In genomic region chr14:22020885-22021284, GRCm38 (mm10) we compare ENCODE assay signal across 8 mouse cellular contexts. TPM values are rescaled to one million over a fixed set of nuclear protein-coding genes. Genes with fewer than 3 reads are reported as not detected.
A peak's percentile ranks its signal among the peaks of the same experiment; 100 is the strongest.
DNase-seq lines count a peak whose midpoint lies in the region; ATAC-seq and TF ChIP-seq lines count a peak whose summit lies in the region.

No protein-coding gene starts in this region.

- no peak overlapping the region for H3K4me2 ChIP-seq in CH12.LX (ENCODE audit: insufficient read depth, low read depth, poor library complexity, severe bottlenecking)

- H3K9ac ChIP-seq in CH12.LX (ENCODE audit: insufficient read depth, low read depth) = no peak overlapping the region

- peaks cover 36% of the 10 kb centered on the region for H3K27me3 ChIP-seq in heart, embryonic 10.5 days (ENCODE audit: insufficient read depth, poor library complexity, severe bottlenecking)
- peaks cover 1% of the 10 kb centered on the region for H3K27me3 ChIP-seq in CH12.LX (replicated peaks)

- H3K4me3 ChIP-seq in heart, embryonic 10.5 days = no peak overlapping the region
- H3K4me3 ChIP-seq in CH12.LX (replicated peaks in 1 of 3; ENCODE audit: low read depth in 2 of 3, low read length in 2 of 3, poor library complexity in 1 of 3) = no peak overlapping the region

- peaks cover 15% of the 10 kb centered on the region for H3K4me1 ChIP-seq in heart, embryonic 10.5 days
- peaks cover 0 to 22% of the 10 kb centered on the region in 2 experiments; a peak in 3 of 4 replicates for H3K4me1 ChIP-seq in CH12.LX (ENCODE audit: control insufficient read depth in 1 of 2, insufficient read depth in 2 of 2)

- in situ Hi-C loops in CH12.LX (cut with MboI; ENCODE audit: low pct_ligation_motif_present, low pct_unique_long_range_greater_than_20kb, low sequenced_read_pairs) = no loop called here

- no peak for ATAC-seq in erythroid progenitor cell, adult 5-6 weeks (replicated peaks; ENCODE audit: low FRiP score, poor library complexity, severe bottlenecking)

- no peaks in the 10 kb centered on the region for H3K79me2 ChIP-seq in CH12.LX (replicated peaks; ENCODE audit: control insufficient read depth, extremely low read depth, insufficient read depth, poor library complexity, severe bottlenecking)

- H3K27ac ChIP-seq in heart, embryonic 10.5 days = no peak overlapping the region
- H3K27ac ChIP-seq in CH12.LX (ENCODE audit: insufficient read depth, low read depth) = no peak overlapping the region

- no peaks in the 10 kb centered on the region for H3K36me3 ChIP-seq in heart, embryonic 10.5 days
- H3K36me3 ChIP-seq in CH12.LX (replicated peaks in 1 of 2; ENCODE audit: control insufficient read depth in 1 of 2, insufficient read depth in 1 of 2, low read length in 1 of 2) = no peaks in the 10 kb centered on the region

- DNase-seq in heart, adult 18-20 months = peak; percentile 67 to 69
- DNase-seq in heart, embryonic 10.5 days (ENCODE audit: low spot score) = no peak
- DNase-seq in CH12.LX (ENCODE audit: extremely low read depth) = peak; percentile 53
- peak; percentile 12 for DNase-seq in cerebellum, adult 11 months
- DNase-seq in gastrocnemius, adult 18-20 months (ENCODE audit: low spot score) = peak; percentile 67
- peak; percentile 66 for DNase-seq in kidney, postnatal 10 days
- peak; percentile 79 for DNase-seq in lung, postnatal 10 days

- dilution Hi-C loops in CH12.LX (cut with MboI; ENCODE audit: extremely low pct_ligation_motif_present, extremely low pct_unique_long_range_greater_than_20kb, low sequenced_read_pairs) = no loop called here

- TF ChIP-seq EP300 in CH12.LX (IDR thresholded peaks at IDR 0.05; ENCODE audit: low read length) = no peak

- no peak for TF ChIP-seq POLR2A in CH12.LX (IDR thresholded peaks at IDR 0.05; ENCODE audit: low read depth, low read length)

- TF ChIP-seq CTCF in CH12.LX (conservative IDR thresholded peaks at IDR 0.05 in 1 of 2, IDR thresholded peaks at IDR 0.05 in 1 of 2; ENCODE audit: low read depth in 2 of 2, low read length in 2 of 2) = peak in 1 of 2 experiments; percentile 39; a peak in 2 of 4 replicates

- WGBS in heart, embryonic 10.5 days = 19% methylated on average over 2 of the region's 2 CpGs

- no peak; the same call in none of the 2 replicates for TF ChIP-seq RAD21 in CH12.LX (IDR thresholded peaks at IDR 0.05; ENCODE audit: low read depth, low read length)

- no peaks in the 10 kb centered on the region for H3K9me3 ChIP-seq in heart, embryonic 10.5 days
- H3K9me3 ChIP-seq in CH12.LX (replicated peaks; ENCODE audit: low read length) = no peaks in the 10 kb centered on the region

TF ChIP-seq in CH12.LX, 34 proteins besides CTCF, POLR2A, EP300 and RAD21:
- TF ChIP-seq PAX5 (IDR thresholded peaks at IDR 0.05; ENCODE audit: low read length) = no peak
- TF ChIP-seq NRF1 (IDR thresholded peaks at IDR 0.05; ENCODE audit: low read depth, low read length) = no peak

RNA-seq across cellular contexts. Expression of gene Lrmda, which starts 1.4 kb away (rescaled TPM):
- 1 to 10 TPM; 1.5 to 2.4 TPM for total RNA-seq in heart, adult 18-20 months (2021)
- 0.60 and 1.1 TPM in 2 replicates for polyA plus RNA-seq in heart, embryonic 10.5 days (2016; fragmentation: Nextera tagmentation; extraction: Ambion mirVana)
- total RNA-seq in CH12.LX (2012; rRNA removed) (0.63 and 0.89 TPM in 2 replicates), CH12.LX (2014; rRNA removed) (1.9 TPM in 2 replicates)
- 2.8 and 3.7 TPM in 2 replicates for polyA plus RNA-seq in CH12.LX (2012; ENCODE audit: insufficient read length, low read depth)
- total RNA-seq in gastrocnemius, adult 18-20 months (2021) = 1 to 10 TPM; 2.3 to 3.1 TPM
- total RNA-seq in erythroid progenitor cell, adult 5-6 weeks (2015; ENCODE audit: low replicate concordance) = 12.2 TPM in 1 of 2 replicates, not detected in the other
- not detected in 2 replicates for total RNA-seq in erythroid progenitor cell, adult 5-6 weeks (2017; ENCODE audit: low replicate concordance)

RNA-seq across cellular contexts. Expression of gene Zfp503, which starts 31.5 kb away (rescaled TPM):
- total RNA-seq in heart, adult 18-20 months (2021) = 1 to 10 TPM; 1.2 to 2.0 TPM
- 3.2 and 13.4 TPM in 2 replicates for polyA plus RNA-seq in heart, embryonic 10.5 days (2016; fragmentation: Nextera tagmentation; extraction: Ambion mirVana)
- not detected in 2 replicates for total RNA-seq in CH12.LX (2012; rRNA removed)
- not detected in 2 replicates for total RNA-seq in CH12.LX (2014; rRNA removed)
- polyA plus RNA-seq in CH12.LX (2012; ENCODE audit: insufficient read length, low read depth) = not detected in 2 replicates
- 1 to 10 TPM; 4.7 to 7.6 TPM for total RNA-seq in gastrocnemius, adult 18-20 months (2021)
- not detected in 2 replicates for total RNA-seq in erythroid progenitor cell, adult 5-6 weeks (2015; ENCODE audit: low replicate concordance)
- total RNA-seq in erythroid progenitor cell, adult 5-6 weeks (2017; ENCODE audit: low replicate concordance) = not detected in 2 replicates
